Mouse (Mus musculus): ENCODE measurements around the gene Slc46a1. TPM values are rescaled to one million over a fixed set of nuclear protein-coding genes. Genes with fewer than 3 reads are reported as not detected.
A peak's percentile ranks its signal among the peaks of the same experiment; 100 is the strongest.

Slc46a1 gene
- total RNA-seq, 2 experiments from 2014 or later = 9.6 to 9.8 TPM

- peak; percentile 47 to 71 for DNase-seq (ENCODE audit: low spot score in 2 of 2)
Measured at GRCm38 (mm10) chr11:78453675-78454074, 11.8 kb upstream of the Slc46a1 start.

- no peak for DNase-seq (ENCODE audit: low spot score in 2 of 2)
Measured at GRCm38 (mm10) chr11:78454276-78454675, 11.2 kb upstream of the Slc46a1 start.

- peak in 1 of 2 experiments; percentile 21 for DNase-seq (ENCODE audit: low spot score in 2 of 2)
Measured at GRCm38 (mm10) chr11:78455308-78455707, 10.2 kb upstream of the Slc46a1 start.

GRCm38 (mm10) chr11:78458740-78459139 lies 6.8 kb upstream of the Slc46a1 start:
- no peak for DNase-seq (ENCODE audit: low spot score in 2 of 2)

- DNase-seq (ENCODE audit: low spot score in 2 of 2) = no peak
Measured at GRCm38 (mm10) chr11:78461894-78462293, 3.6 kb upstream of the Slc46a1 start.

GRCm38 (mm10) chr11:78462669-78463068 lies 2.8 kb upstream of the Slc46a1 start:
- no peak for DNase-seq (ENCODE audit: low spot score in 2 of 2)

- no peak for DNase-seq (ENCODE audit: low spot score in 2 of 2)
Measured at GRCm38 (mm10) chr11:78463286-78464036, 2.0 kb upstream of the Slc46a1 start.

- DNase-seq (ENCODE audit: low spot score in 2 of 2) = no peak
Measured at GRCm38 (mm10) chr11:78465116-78465515, 381 bp upstream of the Slc46a1 start.

- no peak for DNase-seq (ENCODE audit: low spot score in 2 of 2)
Measured at GRCm38 (mm10) chr11:78466242-78466912, 880 bp downstream of the Slc46a1 start.

GRCm38 (mm10) chr11:78467515-78467914 lies 2.0 kb downstream of the Slc46a1 start:
- no peak for DNase-seq (ENCODE audit: low spot score in 2 of 2)

- no peak for DNase-seq (ENCODE audit: low spot score in 2 of 2)
Measured at GRCm38 (mm10) chr11:78467932-78468331, 2.4 kb downstream of the Slc46a1 start.

GRCm38 (mm10) chr11:78471326-78472103 lies 6.0 kb downstream of the Slc46a1 start:
- DNase-seq (ENCODE audit: low spot score in 2 of 2) = no peak

- DNase-seq (ENCODE audit: low spot score in 2 of 2) = no peak
Measured at GRCm38 (mm10) chr11:78475289-78475688, 9.8 kb downstream of the Slc46a1 start.

- no peak for DNase-seq (ENCODE audit: low spot score in 2 of 2)
Measured at GRCm38 (mm10) chr11:78483639-78484038, 18.1 kb downstream of the Slc46a1 start.

GRCm38 (mm10) chr11:78488168-78488567 lies 22.7 kb downstream of the Slc46a1 start:
- DNase-seq (ENCODE audit: low spot score in 2 of 2) = peak; percentile 85 to 88

GRCm38 (mm10) chr11:78490781-78491241 lies 25.3 kb downstream of the Slc46a1 start:
- DNase-seq (ENCODE audit: low spot score in 2 of 2) = peak in 1 of 2 experiments; percentile 52

- no peak for DNase-seq (ENCODE audit: low spot score in 2 of 2)
Measured at GRCm38 (mm10) chr11:78495904-78496303, 30.4 kb downstream of the Slc46a1 start.

- peak; percentile 43 to 61 for DNase-seq (ENCODE audit: low spot score in 2 of 2)
Measured at GRCm38 (mm10) chr11:78497071-78497541, 31.6 kb downstream of the Slc46a1 start.

GRCm38 (mm10) chr11:78497544-78498522 lies 32.3 kb downstream of the Slc46a1 start, which contains the start of gene Sarm1:
TSS of gene Sarm1 (minus strand) at chr11:78497754.
- DNase-seq (ENCODE audit: low spot score in 2 of 2) = peak; percentile 93 to 96

GRCm38 (mm10) chr11:78499004-78499403 lies 33.5 kb downstream of the Slc46a1 start, which contains the start of gene Vtn:
TSS of gene Vtn (plus strand) at chr11:78499091.
- DNase-seq (ENCODE audit: low spot score in 2 of 2) = no peak

Measured in layer of hippocampus, postnatal 14 days (tissue).